Mouse (Mus musculus) hindbrain, embryonic 14.5 days (tissue): ENCODE data around the gene Col1a1. TPM values are rescaled to one million over a fixed set of nuclear protein-coding genes. Genes with fewer than 3 reads are reported as not detected.

Experiments
- ATAC-seq: fragments of 200-750 bp; cut with Nextera tagmentation; 2 replicates; pipeline ENCODE4 v1.8.0; 2017; ENCODE audit warnings: moderate number of reproducible peaks, mild to moderate bottlenecking, moderate TSS enrichment, moderate library complexity; ENCODE audit not compliant: low FRiP score
- DNase-seq: peaks from one replicate; pipeline ENCODE4 v3.0.0-alpha.2; 2015; ENCODE audit warnings: low spot score
- H3K27ac ChIP-seq: fragments of 300-500 bp; sonication (generic); 2 replicates; pipeline ENCODE4 v1.5.1; 2014; ENCODE audit warnings: mild to moderate bottlenecking, moderate library complexity
- H3K27me3 ChIP-seq: fragments of 300-500 bp; sonication (generic); 2 replicates; pipeline ENCODE4 v1.6.1; 2014; ENCODE audit warnings: mild to moderate bottlenecking, low read length, mixed read lengths; ENCODE audit not compliant: control insufficient read depth, insufficient read depth
- H3K36me3 ChIP-seq: fragments of 300-500 bp; sonication (generic); replicated peaks from 2 replicates; pipeline ENCODE4 v1.6.1; 2014; ENCODE audit not compliant: control insufficient read depth, insufficient read depth
- H3K4me1 ChIP-seq: fragments of 300-500 bp; sonication (generic); replicated peaks from 2 replicates; pipeline ENCODE4 v1.6.1; 2014; ENCODE audit warnings: antibody characterized with exemption, low read length, mixed read lengths; ENCODE audit not compliant: control insufficient read depth, insufficient read depth
- H3K4me2 ChIP-seq: fragments of 300-500 bp; sonication (generic); replicated peaks from 2 replicates; pipeline ENCODE4 v1.6.1; 2014; ENCODE audit warnings: mild to moderate bottlenecking, moderate library complexity
- H3K4me3 ChIP-seq: fragments of 300-500 bp; sonication (generic); replicated peaks from 2 replicates; pipeline ENCODE4 v1.5.1; 2014; ENCODE audit warnings: mild to moderate bottlenecking, low read length
- H3K9ac ChIP-seq: fragments of 300-500 bp; sonication (generic); 2 replicates; pipeline ENCODE4 v1.6.1; 2014
- H3K9me3 ChIP-seq: fragments of 300-500 bp; sonication (generic); 2 replicates; pipeline ENCODE4 v1.6.1; 2016; ENCODE audit warnings: low read length; ENCODE audit not compliant: control insufficient read depth
- WGBS: fragments of 180-500 bp; shearing (Covaris S2); extraction: QIAGEN DNeasy Blood & Tissue Kit; methylation state at CpG from one replicate; pipeline ENCODE4 v1.1.7; 2014; 5-methylcytosine and 5-hydroxymethylcytosine counted together
- polyA plus RNA-seq: library from polyadenylated mRNA; unstranded; fragments of >200 nt; fragmentation: Nextera tagmentation; extraction: Ambion mirVana; gene quantifications from 2 replicates; pipeline ENCODE4 v1.2.1, GENCODE M21; 2014

Gene Col1a1
- polyA plus RNA-seq, 1 experiment from 2014 or later = 157 TPM

DNA sequence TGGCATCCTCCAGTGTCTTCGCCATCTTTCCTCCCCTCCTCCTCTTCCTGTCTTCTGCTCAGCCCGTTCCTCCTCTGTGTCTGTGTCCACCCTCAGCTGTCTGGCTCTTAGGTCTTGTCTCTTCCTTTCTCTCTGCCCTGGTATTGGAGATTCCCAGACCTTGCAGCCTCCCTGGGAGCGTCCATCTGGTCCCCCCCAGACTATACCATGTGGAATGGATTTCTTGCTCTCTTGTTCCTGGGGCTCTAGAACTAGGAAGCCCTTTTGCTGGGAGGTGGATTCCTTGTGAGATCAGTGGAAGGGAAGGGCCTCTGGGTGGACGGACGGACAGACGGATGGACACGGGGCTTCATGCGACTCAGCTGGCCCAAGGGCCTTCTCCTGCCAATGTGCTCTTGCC, 60.1 kb downstream of the Col1a1 start:
- H3K27me3 ChIP-seq = no peaks in the 10 kb centered on the region
- peaks cover 57% of the 10 kb centered on the region for H3K36me3 ChIP-seq
- H3K9me3 ChIP-seq = no peaks in the 10 kb centered on the region
- WGBS = 77% methylated on average over 8 of the region's 8 CpGs
- peak overlapping the region; percentile 100 for H3K4me2 ChIP-seq
- ATAC-seq = no peak
- H3K4me3 ChIP-seq = peak overlapping the region; percentile 95; the same call in 1 of the 2 replicates
- H3K4me1 ChIP-seq = peaks cover 43% of the 10 kb centered on the region
- no peak overlapping the region for H3K27ac ChIP-seq
- no peak for DNase-seq
- H3K9ac ChIP-seq = peak overlapping the region; percentile 99; the same call in 1 of the 2 replicates

DNA sequence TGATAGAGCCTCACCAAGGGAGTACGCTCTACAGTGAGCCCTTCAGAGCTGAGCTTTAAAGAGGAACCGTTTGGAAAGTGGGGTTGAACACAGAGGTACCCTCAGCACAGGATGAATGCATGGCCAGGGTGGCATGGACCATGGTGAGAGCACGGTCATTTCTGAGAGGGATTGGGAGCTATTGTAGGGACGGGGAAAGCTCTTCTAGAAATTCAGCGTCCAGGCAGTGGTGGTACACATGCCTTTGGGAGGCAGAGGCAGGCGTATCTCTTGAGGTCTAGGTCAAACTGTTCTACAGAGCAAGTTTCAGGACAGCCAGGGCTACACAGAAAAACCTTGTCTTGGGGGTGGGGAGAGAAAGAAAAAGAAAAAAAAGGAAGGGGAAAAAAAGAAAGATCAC, 61.0 kb downstream of the Col1a1 start:
- Histone ChIP-seq H3K4me3 (no peak overlapping the region), H3K4me1 (peaks cover 44% of the 10 kb centered on the region), H3K9me3 (no peaks in the 10 kb centered on the region), H3K27ac (no peak overlapping the region), H3K36me3 (peaks cover 64% of the 10 kb centered on the region), H3K4me2 (no peak overlapping the region), H3K9ac (no peak overlapping the region), H3K27me3 (no peaks in the 10 kb centered on the region)
- DNase-seq (no peak), ATAC-seq (no peak)
- 93% methylated on average over 6 of the region's 6 CpGs for WGBS

DNA sequence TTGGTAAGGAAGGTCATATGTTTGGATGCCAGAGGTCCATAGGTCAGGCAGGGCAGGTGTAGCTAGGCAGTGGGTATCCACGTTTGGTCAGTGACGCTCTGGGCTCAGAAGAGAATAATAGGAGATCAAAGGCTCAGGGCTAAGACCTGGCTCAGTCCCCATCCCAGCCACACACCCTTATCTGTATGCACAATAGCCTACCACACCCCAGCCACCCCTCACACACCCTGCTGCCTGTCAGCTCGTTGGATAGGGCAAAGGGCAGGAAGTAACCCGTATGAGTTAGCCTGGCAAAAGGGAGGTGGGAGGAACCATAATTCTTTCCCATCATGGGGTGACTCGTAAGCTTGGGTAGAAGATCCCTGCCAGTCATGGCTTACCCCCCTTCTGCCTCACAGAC, 61.6 kb downstream of the Col1a1 start:
- Histone ChIP-seq H3K27ac (no peak overlapping the region), H3K4me3 (no peak overlapping the region), H3K9ac (no peak overlapping the region), H3K9me3 (no peaks in the 10 kb centered on the region), H3K4me2 (no peak overlapping the region), H3K36me3 (peaks cover 70% of the 10 kb centered on the region), H3K4me1 (peaks cover 44% of the 10 kb centered on the region), H3K27me3 (no peaks in the 10 kb centered on the region)
- ATAC-seq = no peak
- 67% methylated on average over 5 of the region's 5 CpGs for WGBS
- DNase-seq = no peak

DNA sequence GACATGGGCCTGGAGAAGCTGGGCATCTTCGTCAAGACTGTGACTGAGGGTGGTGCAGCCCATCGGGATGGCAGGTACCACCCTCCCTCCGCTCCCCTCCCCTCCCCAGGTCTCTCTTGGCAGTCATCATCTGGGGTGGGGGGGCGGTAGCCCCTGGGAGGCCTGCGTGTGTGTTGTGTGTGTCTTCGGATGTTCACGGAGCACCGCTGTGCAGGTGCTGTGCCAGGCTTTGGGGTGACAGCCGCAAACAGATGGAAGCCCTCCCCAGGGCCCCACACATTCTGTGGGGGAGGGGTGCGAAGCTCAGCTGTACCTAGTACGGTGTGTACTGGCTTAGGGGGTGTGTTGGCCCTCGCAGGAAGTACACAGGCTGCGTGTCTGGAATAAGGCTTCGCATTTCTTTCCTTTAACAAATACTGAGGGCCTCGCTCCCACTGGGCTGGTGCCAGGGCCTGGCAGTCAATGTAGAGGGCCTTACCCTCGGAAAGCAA, 62.1 kb downstream of the Col1a1 start:
- H3K4me3 ChIP-seq = no peak overlapping the region
- peak overlapping the region; percentile 13; the same call in 1 of the 2 replicates for H3K9ac ChIP-seq
- no peaks in the 10 kb centered on the region for H3K9me3 ChIP-seq

DNA sequence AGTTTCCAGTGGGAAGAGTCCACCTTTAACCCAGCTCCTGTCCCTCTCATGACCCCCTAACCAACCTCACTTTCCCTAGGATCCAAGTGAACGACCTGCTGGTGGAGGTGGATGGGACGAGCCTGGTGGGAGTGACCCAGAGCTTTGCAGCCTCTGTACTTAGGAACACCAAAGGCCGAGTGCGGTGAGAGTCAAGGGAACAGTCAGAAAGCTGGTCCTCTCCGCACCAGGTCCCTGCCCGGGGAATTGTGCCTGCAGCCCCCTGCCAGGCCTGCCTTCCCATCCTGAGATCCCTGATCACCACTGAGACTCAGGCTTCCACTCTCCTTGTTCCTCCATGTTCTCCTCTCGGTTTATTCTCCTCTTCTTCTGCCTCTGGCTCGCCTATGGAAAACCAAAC, 64.1 kb downstream of the Col1a1 start:
- H3K4me1 ChIP-seq = peaks cover 18% of the 10 kb centered on the region
- no peak overlapping the region for H3K9ac ChIP-seq
- 81% methylated on average over 8 of the region's 8 CpGs for WGBS
- H3K4me2 ChIP-seq = no peak overlapping the region
- peaks cover 94% of the 10 kb centered on the region for H3K36me3 ChIP-seq
- no peak overlapping the region for H3K27ac ChIP-seq
- no peaks in the 10 kb centered on the region for H3K9me3 ChIP-seq
- no peak overlapping the region for H3K4me3 ChIP-seq
- DNase-seq (no peak), ATAC-seq (no peak)
- no peaks in the 10 kb centered on the region for H3K27me3 ChIP-seq

More for the DNA sequence above, 62.1 kb downstream of the Col1a1 start:
- H3K36me3 ChIP-seq = peaks cover 75% of the 10 kb centered on the region
- ATAC-seq = 0 out of 2 replicates have a peak, but pooled peaks have one; percentile 8
- WGBS = 67% methylated on average over 16 of the region's 16 CpGs
- H3K27ac ChIP-seq = no peak overlapping the region
- H3K4me1 ChIP-seq = peaks cover 39% of the 10 kb centered on the region
- no peaks in the 10 kb centered on the region for H3K27me3 ChIP-seq
- no peak for DNase-seq
- H3K4me2 ChIP-seq = no peak overlapping the region; the same call in 1 of the 2 replicates

DNA sequence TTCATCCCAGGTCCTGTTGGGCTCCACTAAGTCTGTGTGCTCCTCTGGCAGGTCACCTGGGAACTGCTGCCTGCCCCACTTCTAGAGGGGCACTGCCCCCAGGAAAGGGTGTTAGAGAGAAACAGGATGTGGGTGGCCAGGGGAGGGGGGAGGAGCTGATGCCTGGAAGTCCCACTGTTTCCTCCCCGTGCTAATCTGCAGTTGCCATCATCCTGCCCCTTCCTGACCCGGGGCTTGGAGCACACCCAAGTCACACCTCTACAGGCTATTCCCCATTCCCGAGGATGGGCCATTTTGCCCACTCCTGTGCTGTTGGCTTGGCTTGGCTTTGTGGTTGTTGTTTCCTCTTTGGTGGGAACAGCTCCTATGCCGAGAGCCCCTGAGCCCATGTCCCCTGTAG, 64.5 kb downstream of the Col1a1 start:
- Histone ChIP-seq H3K27ac (peak overlapping the region; percentile 62; the same call in 1 of the 2 replicates), H3K36me3 (peaks cover 94% of the 10 kb centered on the region), H3K4me3 (no peak overlapping the region), H3K4me1 (peaks cover 14% of the 10 kb centered on the region), H3K4me2 (no peak overlapping the region), H3K27me3 (no peaks in the 10 kb centered on the region), H3K9me3 (no peaks in the 10 kb centered on the region), H3K9ac (no peak overlapping the region)
- DNase-seq (no peak), ATAC-seq (no peak)
- 44% methylated on average over 4 of the region's 4 CpGs for WGBS

DNA sequence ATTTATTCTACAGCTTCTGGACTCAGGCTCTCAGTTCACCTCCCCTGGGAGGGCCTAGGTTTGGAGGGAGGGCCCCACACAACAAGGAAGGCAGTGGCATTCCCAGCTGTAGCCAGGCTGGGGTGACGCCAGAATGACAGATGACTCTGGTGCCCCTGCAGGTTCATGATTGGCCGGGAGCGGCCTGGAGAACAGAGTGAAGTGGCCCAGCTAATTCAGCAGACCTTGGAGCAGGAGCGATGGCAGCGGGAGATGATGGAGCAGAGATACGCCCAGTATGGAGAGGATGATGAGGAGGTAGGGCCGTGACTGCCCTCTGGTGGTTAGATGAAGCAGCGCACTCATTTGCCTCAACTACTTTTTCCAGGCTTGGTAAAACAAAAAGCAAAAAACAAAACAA, 65.0 kb downstream of the Col1a1 start:
- peaks cover 93% of the 10 kb centered on the region for H3K36me3 ChIP-seq
- H3K4me2 ChIP-seq = no peak overlapping the region; the same call in 1 of the 2 replicates
- DNase-seq = peak; percentile 76
- H3K27me3 ChIP-seq = no peaks in the 10 kb centered on the region
- no peak overlapping the region for H3K4me3 ChIP-seq
- no peaks in the 10 kb centered on the region for H3K9me3 ChIP-seq
- peak overlapping the region; percentile 62; the same call in 1 of the 2 replicates for H3K27ac ChIP-seq
- 2% methylated on average over 8 of the region's 8 CpGs for WGBS
- ATAC-seq = peak; percentile 51
- peaks cover 9% of the 10 kb centered on the region for H3K4me1 ChIP-seq
- no peak overlapping the region for H3K9ac ChIP-seq

DNA sequence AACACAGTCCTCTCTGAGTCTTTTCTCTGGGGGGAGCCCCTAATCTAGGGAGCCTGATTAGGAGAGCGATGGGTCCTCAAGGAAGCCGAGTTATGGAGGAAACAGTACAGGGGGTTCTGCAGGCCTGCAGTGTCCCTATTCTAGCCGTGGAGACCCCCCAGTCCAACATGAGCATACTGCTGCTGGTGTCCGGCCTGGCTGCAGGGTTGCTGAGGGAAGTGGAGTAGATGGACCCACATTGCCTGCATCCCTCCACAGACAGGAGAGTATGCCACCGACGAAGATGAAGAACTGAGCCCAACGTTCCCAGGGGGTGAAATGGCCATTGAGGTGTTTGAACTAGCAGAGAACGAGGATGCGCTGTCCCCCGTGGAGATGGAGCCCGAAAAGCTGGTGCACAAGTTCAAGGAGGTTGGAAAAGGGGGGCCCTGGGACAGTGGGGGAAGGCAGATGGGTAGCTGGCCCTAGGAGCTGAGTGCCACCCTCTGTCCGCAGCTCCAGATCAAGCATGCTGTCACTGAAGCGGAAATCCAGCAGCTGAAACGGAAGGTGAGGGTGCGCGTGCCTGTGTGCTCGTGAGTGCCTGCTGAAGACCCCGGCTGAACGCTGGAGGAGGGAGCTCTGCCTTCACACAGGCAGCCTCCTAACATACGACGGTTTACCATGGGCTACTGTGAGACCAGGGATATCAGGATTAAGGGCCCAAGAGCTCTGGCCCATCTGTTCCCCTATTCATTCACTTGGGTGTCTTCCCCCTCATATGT, 65.7 kb downstream of the Col1a1 start:
- H3K4me1 ChIP-seq = peaks cover 8% of the 10 kb centered on the region
- H3K9ac ChIP-seq = no peak overlapping the region
- DNase-seq = no peak
- no peaks in the 10 kb centered on the region for H3K27me3 ChIP-seq
- no peak overlapping the region for H3K4me2 ChIP-seq
- 85% methylated on average over 21 of the region's 21 CpGs for WGBS
- ATAC-seq = no peak
- peaks cover 86% of the 10 kb centered on the region for H3K36me3 ChIP-seq
- no peak overlapping the region for H3K4me3 ChIP-seq
- no peak overlapping the region for H3K27ac ChIP-seq
- no peaks in the 10 kb centered on the region for H3K9me3 ChIP-seq
